Mouse (Mus musculus) fibroblast of lung, adult 2 months (primary cell): ENCODE measurements around the gene Tnip1.

Source experiments
- DNase-seq: peaks from one replicate; pipeline ENCODE4 v3.0.0-alpha.2; 2011; ENCODE audit warnings: low read depth

Tnip1 gene

DNA sequence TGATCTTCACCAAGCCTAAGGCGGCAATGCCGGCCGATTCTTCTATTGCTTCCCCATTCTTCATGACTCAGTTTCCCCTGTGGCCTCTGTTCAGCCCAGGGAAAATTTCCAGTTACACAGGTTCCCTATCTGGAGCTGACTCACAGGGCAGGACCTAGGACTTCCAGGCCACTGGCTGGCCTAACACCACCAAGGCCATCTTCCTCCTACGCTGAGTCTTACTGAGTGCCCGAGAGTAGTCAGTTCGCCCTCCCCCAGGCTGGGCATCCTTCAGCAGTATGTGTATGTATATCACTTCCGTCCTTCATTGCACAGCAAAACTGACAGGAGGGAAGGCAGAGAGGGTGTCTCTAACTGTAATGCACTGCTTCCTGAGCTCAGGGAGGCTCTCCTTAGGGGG lies 28.5 kb downstream of the Tnip1 start:
- DNase-seq: no peak

- DNase-seq: no peak
Observed at GRCm38 (mm10) chr11:54932540-54932939, 30.2 kb downstream of the Tnip1 start.

DNA sequence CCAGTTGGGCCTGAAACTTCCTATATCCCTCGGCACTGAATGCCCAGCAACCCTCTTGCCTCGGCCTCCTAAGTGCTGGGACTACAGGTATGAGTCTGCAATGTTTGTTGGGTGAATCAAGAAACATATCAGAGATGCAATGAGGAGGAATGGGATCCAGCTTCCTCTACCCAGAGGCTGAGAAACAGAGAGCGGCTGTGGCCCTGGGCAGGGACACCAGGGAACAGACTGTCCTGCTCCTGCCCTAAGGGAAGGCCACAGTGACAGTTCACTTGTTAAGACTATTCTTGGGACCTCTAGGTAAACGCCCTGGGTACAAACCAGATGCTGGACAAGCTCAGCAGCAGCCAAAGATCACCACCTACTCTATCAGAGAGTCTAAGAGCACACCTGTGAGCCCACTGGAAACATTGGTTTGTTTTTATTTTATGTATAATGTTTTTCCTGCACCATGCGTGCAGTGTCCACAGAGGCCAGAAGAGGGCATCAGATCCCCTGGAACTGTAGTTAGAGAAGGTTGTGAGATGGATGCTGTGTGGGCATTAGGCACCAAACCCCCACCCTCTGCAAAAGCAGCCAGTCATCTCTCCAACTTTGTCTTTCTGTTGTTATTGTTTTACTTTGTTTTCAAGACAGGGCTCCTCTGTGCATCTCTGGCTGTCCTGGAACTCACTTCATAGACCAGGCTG lies 31.2 kb downstream of the Tnip1 start:
- no peak for DNase-seq

GRCm38 (mm10) chr11:54930318-54930979 lies 32.3 kb downstream of the Tnip1 start:
- DNase-seq: no peak

- DNase-seq: no peak
Observed at GRCm38 (mm10) chr11:54929744-54930143, 33.0 kb downstream of the Tnip1 start.

GRCm38 (mm10) chr11:54929290-54929689 lies 33.4 kb downstream of the Tnip1 start:
- no peak for DNase-seq

- no peak for DNase-seq
Observed at GRCm38 (mm10) chr11:54928886-54929285, 33.8 kb downstream of the Tnip1 start.

GRCm38 (mm10) chr11:54928219-54928618 lies 34.5 kb downstream of the Tnip1 start:
- DNase-seq: no peak

DNA sequence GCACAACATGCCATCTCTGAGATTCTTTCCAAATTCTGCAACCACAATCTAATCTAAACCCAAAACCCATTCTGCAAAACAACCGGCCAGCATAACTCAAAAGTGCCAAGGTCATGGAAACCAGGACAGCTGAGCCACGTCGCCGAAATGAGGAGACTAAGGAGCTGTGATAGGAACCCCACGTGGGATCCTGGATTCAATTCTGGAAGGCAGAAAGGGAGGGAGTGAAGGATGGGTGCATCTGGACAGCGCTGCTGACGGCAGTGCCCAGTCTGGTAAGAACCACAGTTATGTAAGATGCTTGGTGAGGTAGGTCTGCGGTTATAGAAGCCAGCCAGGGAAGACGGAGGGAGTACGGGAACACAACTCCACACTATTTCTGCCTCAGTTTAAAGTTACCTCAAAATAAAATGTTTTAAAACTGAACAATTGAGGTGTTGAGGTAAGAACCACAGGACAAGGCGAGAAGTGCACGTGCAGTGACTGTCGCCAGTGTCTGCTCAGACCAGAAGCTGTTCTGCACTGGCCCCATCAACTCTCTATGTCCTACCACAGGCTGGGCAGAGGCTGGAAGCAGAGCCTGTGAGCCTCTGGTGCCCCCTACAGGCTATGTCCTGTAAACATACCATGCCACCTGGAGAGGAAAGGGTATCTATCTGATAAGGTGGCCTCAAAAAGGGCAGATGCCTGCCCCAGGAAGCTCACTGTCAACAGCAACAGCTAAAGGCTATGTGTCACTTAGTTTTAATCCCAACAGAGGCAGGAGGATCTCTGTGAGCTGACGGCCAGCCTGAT lies 35.2 kb downstream of the Tnip1 start:
- no peak for DNase-seq

DNA sequence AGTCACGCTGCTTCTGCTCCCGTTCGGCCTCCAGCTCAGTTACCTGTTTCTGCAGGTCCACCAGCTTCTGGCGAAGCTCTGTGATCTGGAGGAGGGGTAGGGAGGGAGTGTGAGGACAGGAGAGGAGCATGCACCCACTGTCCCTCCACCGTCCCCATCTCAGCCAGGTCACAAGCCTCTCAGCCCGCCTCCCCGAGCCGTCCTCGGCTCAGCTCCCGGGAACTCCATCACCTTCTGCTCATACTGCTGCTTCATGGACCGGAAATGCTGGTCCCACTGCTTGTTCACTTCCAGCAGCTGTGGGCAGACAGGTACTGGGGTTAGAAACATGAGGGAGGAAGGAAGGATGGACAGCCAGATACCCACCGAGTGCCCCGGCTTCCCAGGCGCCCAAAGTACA lies 38.6 kb downstream of the Tnip1 start:
- no peak for DNase-seq

- DNase-seq: no peak
Observed at GRCm38 (mm10) chr11:54922488-54922887, 40.2 kb downstream of the Tnip1 start.

DNA sequence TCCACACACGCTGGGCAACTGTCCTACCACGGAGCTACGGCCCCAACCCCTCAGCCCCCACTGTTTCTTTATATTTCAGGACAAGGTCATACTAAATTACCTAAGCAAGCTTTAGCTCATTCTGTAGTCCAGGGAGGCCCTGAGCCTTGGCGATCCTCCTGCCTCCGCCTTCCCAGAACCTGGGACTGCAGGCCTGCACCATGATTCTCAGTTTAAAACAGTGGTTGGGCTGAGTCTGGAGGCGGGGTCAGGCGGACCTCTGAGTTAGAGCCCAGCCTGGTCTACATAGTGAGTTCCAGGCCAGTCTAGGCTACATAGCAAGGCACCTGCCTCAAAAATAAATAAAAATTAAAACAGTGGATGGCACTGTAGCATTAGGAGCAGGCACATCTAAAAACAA lies 40.9 kb downstream of the Tnip1 start:
- peak; percentile 79 for DNase-seq

DNA sequence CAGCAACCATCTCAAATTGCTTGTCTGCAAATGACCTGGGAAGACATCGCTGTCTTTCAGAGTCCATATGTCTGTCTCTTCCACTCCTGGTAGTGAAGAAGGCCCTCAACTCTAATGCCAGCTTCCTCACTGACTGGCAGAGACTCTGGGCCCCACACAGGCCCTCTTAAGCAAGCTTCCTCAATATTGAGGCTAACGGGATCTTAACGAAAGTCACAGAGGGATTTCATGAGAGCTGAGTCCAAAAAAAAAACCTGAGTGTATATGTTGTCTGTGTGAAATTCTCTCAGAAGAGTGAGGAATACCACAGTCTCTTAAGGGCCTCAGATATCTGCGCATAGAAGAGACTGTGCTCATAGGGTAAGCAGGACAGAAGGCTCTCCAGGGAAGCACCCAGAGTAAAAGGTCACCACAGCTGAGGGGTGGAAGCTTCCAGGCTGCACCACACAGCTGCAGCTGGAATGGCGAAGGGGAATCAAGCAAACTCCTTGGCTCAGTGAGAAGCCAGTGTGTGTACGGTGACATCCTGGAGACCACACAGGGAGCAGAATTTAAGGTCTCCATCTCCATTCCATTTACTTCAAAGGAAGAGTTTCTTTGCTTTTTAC lies 41.6 kb downstream of the Tnip1 start:
- DNase-seq: no peak

- no peak for DNase-seq
Observed at GRCm38 (mm10) chr11:54920127-54920972, 42.4 kb downstream of the Tnip1 start.

- no peak for DNase-seq
Observed at GRCm38 (mm10) chr11:54918273-54918672, 44.4 kb downstream of the Tnip1 start.

DNA sequence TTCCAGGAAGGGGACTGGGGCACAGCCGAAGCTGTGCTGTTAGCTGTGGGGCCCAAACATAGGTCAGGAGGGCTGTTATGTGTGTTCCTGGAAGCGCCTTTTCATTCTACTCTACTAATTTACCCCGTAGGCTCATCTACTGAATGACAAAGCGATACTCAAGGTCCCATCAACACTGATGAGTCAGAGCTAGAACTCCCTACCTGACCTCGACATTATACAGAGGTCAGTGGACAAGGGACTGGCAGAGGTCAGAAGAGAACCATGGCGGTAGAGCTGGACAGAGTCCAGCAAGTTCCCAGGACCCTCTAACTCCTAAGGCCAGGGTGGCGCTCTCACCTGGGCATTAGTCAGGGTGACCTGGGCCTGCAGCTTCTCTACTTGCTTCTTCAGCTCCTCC lies 45.3 kb downstream of the Tnip1 start:
- no peak for DNase-seq

DNA sequence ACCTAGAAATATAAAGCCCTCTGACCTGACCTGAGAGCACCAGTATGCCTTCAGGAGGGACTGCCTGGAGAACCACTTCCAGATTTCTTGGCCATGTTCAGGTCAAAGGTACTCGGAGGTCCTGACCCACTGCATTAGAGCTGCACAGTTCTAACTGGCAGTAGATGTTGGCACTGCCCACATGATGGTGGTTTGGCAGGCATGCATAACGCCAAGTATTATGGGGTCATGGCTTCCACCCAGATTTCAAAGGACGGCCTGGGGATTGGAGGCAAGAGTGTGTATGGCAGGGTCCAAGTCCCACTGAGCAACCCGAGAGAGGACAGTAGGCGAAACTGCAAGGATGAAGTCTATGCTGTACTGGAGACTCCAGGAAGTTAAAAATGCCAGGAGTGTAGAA lies 48.9 kb downstream of the Tnip1 start:
- DNase-seq: no peak

GRCm38 (mm10) chr11:54912503-54913316 lies 50.0 kb downstream of the Tnip1 start:
- DNase-seq: no peak

DNA sequence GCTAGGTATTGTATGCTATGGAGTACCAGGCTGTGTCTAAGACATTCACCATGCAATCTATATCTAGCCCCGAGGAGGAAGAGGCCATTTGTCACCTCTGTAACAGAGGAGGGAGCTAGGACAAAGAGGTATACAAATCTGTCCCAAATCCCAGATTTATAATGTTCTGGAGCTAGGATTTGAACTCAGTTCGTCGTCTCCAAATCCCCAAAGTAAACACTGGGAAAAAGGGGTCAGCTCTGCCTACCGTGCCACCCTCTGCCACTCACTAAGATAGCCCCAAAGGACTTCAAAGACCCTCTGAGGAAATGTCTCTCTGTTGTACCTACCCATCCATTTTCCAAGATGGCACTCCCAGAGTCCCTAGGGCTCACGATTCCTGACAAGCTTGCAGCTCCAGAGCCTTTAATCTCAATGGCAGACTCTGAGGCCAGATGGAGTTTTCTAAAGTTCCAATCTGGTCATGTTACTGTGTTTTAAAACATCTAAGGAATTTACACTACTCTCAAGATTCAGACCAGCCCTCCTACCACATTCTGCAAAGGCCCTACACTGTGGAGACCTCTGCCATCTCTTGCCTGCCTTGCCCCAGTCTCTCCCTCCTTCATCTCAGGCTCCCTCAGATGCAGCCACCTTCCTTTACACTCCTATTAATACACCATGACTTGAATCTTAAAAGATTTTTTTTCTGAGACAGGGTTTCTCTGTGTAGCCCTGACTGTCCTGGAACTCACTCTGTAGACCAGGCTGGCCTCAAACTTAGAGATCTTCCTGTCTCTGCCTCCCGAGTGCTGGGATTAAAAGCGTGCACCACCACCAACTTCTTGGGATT lies 50.8 kb downstream of the Tnip1 start:
- no peak for DNase-seq

DNA sequence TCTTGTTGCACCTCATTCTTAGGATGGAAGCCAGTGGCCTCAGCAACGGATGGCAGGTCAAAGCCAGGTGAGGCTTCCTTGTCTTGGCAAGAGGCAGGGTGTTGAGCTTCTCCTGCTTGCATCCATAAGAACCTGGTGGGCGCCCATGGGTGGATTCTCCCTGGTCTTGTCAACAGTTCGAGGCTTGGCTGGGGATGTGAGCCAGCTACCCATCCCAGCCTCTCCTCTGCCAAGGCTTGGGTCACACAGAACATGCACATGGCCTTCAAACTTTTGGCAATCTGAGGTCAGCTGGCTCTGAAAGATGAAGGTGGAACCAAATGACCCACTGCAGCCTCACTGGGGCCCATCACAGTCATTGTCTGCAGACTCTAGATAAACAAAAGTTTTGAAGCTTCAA lies 51.5 kb downstream of the Tnip1 start:
- no peak for DNase-seq
